Mouse (Mus musculus): ENCODE results near the gene Ryr1.
A peak's percentile ranks its signal among the peaks of the same experiment; 100 is the strongest.

Ryr1 gene

DNA sequence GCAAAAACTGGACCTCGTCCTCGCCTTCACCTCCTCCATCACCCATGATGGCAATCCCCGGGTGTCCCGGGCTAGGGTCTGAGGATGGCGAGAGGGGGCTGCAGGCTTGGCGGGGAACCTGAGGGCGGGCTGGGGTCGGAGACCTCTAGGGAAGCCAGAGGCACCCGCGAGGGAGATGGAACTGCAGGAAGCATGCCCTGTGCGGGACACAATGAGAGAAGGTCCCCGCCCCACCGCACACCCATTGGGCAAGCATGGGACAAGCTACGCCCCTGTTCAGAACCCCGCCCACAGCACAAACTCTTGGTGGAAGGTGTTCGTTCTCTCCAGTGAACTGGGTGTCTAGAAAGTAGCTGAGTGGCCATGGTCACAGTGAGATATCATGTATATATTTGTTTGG is at the start of gene Ryr1:
TSS of gene Ryr1 (minus strand) at position 210 of the 400 bp plus-strand sequence.
- no peak for DNase-seq (ENCODE audit: low read depth in 2 of 2, low spot score in 2 of 2)

- DNase-seq (ENCODE audit: low read depth in 2 of 2, low spot score in 2 of 2) = no peak
These were observed 47.5 kb upstream of the Ryr1 start for GRCm38 (mm10) chr7:29172390-29173016.

GRCm38 (mm10) chr7:29171562-29172097 is 46.7 kb upstream of the Ryr1 start:
- no peak for DNase-seq (ENCODE audit: low read depth in 2 of 2, low spot score in 2 of 2)

DNA sequence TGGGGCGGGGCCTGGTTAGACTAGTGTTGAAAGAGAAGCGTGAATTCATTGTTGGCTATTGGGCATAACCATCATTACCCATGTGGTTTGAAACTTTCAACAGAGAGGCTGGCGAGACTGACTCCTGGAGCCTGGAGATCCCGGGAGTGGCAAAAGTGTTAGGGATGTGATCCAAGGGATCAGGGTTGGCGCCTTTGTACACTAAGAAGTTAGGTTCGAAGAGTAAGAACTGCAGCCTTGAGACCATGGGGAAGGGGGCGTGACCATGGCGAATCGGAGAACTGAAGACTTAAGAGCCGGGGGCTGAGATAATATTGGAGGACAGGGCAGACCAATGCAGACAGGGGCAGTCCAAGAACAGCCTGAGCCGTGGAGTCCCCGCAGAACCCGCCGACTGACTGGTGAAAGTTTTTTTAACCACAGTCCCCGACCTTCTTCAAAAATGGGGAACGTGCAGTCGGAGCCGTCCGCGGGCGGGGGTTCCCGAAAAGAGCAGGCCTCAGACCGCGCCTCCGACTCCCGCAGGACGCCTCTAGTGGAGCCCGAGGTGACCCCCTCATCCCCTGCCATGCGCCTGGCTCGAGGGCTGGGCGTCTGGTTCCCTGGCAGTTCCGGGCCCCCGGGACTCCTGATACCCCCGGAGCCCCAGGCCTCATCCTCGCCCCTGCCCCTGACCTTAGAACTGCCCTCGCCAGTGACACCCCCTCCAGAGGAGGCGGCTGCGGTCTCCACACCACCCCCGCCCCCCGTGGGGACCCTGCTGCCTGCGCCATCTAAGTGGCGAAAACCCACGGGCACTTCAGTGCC is 46.0 kb upstream of the Ryr1 start:
- DNase-seq (ENCODE audit: low read depth in 2 of 2, low spot score in 2 of 2) = no peak

GRCm38 (mm10) chr7:29170066-29170754 is 45.2 kb upstream of the Ryr1 start, which contains the start of the genes Ggn and Spred3:
Gene Ggn (plus strand): TSS chr7:29170210.
Gene Spred3 (minus strand): TSS chr7:29170411.
- DNase-seq (ENCODE audit: low read depth in 2 of 2, low spot score in 2 of 2) = no peak

GRCm38 (mm10) chr7:29169231-29170065 is 44.5 kb upstream of the Ryr1 start:
- DNase-seq (ENCODE audit: low read depth in 2 of 2, low spot score in 2 of 2) = no peak

DNA sequence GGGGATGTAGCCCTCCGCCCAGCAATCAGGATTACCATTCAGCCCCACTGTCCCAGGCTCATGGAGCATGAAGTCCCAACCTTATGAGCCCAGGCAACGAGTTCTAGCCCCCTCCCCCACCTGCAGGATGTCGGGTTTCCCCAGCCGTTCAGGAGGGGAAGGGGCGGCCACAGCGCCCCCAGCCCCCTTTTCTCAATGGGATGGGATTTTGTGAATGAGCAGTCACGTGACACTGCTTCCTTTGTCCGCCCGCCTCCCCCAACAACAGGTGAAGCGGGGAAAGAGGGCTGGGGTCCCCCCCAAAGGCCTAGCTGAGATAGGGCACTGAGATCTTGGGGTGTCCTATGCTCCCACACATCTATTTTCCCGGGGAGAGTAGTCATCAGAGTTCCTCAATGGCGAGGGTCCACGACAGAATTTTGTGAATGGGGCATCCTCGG is 43.8 kb upstream of the Ryr1 start:
- DNase-seq (ENCODE audit: low read depth in 2 of 2, low spot score in 2 of 2) = no peak

- no peak for DNase-seq (ENCODE audit: low read depth in 2 of 2, low spot score in 2 of 2)
These were observed 43.2 kb upstream of the Ryr1 start for GRCm38 (mm10) chr7:29168121-29168695.

DNA sequence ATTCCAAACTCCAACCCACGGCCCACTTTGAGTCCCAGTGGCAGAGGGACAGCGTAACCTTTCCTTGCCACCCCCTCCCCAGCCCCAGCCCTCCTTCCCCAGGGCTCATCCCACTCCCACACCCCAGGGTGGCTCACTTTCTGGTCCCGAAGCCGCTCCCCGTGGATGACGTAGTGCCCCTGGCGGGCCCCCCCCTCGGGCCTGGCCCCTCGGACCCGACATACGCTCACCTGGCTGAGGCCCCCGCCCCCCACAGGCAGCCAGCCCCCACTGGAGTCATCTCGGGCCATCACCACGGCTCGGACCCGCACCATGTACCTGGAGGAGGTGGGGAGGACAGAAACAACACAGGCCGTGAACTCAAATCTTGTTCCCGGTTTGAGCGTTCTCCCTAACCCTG is 42.7 kb upstream of the Ryr1 start:
- no peak for DNase-seq (ENCODE audit: low read depth in 2 of 2, low spot score in 2 of 2)

DNA sequence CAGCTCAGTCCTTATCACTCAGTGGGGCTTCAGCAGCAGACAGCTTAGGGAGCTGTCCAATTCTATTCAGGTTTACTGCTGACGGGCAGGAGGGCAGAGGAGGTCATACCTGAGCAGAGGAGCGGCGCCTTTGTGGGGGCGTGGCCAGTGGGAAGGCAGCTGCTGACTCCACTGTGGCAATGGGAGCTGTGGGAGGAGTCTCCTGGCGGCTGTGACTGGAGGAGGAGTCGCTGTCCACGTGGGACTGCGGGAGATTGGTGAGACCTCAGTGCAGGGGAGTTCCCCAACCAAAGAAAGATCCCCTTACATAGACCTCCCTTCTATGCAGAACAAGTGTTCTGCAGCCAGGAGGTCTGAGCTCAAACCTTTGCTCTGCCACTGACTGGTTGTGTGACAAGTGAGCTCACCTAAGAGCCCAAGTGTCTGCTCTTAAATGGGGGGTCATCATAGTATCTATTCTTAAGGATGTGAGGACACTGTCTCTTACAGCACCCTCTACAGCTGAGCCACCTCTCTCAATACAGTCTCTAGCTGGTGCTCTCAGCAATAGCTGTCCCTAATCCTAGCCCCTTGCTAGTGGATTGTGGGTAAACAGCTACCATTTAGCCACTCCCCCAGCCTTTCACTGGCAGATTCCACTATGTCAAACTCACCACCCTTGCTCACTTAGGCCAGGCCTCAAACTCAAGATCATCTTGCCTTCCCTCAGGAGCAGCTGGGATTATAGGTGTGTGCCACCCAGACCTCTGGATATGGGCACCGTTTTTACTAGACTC is 38.0 kb upstream of the Ryr1 start:
- no peak for DNase-seq (ENCODE audit: low read depth in 2 of 2, low spot score in 2 of 2)

DNA sequence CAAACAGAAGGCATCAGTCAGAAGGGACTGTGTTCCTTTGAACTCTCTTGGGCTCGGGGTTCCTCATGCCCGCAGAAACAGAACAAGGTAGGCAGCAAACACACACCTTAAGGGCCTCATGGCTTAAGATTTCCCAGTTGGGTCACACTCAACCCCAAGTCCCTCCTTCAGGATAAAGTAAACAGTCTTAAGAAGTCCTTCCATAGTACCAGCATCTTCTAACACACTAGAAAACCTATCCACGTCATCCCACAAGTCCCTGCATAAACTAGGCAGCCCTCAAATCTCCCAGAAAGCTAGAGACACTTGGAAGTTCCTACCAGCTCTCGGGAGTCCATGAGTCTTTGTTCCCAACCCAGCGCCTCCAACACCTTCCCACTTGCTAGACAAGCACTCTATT is 37.3 kb upstream of the Ryr1 start:
- DNase-seq (ENCODE audit: low read depth in 2 of 2, low spot score in 2 of 2) = no peak

GRCm38 (mm10) chr7:29158264-29158663 is 33.3 kb upstream of the Ryr1 start:
- no peak for DNase-seq (ENCODE audit: low read depth in 2 of 2, low spot score in 2 of 2)

- peak; percentile 52 to 68 for DNase-seq (ENCODE audit: low read depth in 2 of 2, low spot score in 2 of 2)
These were observed 31.1 kb upstream of the Ryr1 start, which contains the start of gene Fam98c for GRCm38 (mm10) chr7:29155838-29156782. Gene Fam98c (minus strand): TSS chr7:29156234.

DNA sequence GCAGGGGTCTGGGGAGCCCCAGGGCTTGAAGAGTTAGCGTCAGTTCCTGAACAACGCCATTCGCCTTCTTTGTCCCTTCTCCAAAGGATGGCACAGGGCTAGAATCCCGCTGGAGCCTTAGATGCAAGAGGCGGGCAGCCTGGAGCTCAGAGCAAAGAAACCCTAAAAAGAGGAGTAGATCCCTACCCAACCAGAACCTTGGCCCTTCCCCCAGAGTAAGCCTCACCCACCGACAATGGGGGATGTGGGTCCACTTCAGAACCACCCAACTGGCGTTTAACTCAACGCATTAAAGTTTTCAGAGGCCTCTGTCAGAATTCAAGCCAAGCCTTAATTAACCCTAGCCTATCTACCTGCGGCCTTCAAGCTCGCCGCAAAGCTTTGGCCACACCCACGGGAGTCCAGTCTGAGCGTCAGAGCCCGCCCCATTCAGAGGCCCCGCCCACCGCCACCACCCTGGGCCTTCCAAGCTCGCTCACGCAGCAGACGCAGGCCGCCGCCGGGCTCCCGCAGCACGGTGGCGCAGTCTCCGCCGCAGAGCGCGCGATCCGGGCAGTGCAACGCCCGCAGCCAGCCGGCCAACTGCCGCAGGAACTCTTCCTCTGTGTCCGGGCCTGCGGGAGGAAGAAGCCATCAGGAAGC is 30.3 kb upstream of the Ryr1 start:
- DNase-seq (ENCODE audit: low read depth in 2 of 2, low spot score in 2 of 2) = peak; percentile 45 to 69

DNA sequence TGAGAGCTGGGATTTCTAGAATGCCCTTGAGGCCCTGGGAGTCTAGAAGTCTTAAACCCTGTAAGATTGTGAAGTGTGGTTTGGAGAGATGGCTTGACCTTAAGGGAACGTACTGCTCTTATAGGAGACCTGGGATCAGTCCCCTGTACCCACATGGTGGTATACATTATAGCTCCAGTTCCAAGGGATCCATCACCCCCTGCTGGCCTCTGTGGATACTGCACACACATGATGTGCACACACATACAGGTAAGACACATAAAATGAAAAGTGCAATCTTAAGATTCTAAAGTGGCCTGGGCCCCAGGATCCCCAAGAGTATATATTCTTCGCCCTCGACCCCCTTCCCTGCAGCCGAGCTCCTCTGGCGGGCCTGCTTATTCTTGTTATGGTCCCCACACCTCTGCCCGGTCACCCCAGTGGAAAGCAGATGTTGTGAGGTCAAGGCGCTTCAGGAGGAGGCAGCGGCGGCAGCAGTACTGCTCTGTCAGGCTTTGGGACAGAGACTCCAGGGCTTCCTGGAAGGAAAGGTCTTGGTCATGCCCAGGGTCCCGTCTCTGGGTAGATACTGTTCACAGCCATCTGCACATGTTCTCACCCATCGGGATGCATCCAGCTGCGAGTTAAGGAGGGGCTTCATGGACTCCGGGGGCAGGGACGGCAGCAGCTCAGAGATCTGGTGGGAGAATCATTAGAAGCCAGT is 29.2 kb upstream of the Ryr1 start:
- no peak for DNase-seq (ENCODE audit: low read depth in 2 of 2, low spot score in 2 of 2)

- no peak for DNase-seq (ENCODE audit: low read depth in 2 of 2, low spot score in 2 of 2)
These were observed 26.5 kb upstream of the Ryr1 start for GRCm38 (mm10) chr7:29151486-29151885.

DNA sequence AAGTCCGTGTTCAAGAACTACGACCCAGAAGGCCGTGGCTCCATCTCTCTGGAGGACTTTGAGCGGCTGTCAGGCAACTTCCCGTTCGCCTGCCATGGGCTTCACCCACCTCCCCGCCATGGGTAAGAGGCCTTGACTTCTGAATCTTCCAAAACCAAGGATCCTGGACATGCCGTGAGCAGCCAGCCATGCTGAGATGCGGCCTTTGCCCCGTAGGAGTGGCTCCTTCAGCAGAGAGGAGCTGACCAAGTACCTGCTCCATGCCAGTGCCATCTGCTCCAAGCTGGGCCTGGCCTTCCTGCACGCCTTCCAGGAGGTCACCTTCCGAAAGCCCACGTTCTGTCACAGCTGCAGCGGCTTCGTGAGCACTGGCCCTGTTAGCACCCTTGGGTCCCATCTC is 23.8 kb upstream of the Ryr1 start:
- DNase-seq (ENCODE audit: low read depth in 2 of 2, low spot score in 2 of 2) = no peak

Data from CD8-positive naive resting alpha-beta T cell, adult 2 months (primary cell).